Mouse (Mus musculus) erythroid progenitor cell, adult 5-6 weeks (primary cell): Measurements from ENCODE around the gene Tppp3. TPM values are rescaled to one million over a fixed set of nuclear protein-coding genes. Genes with fewer than 3 reads are reported as not detected.
A peak's percentile ranks its signal among the peaks of the same experiment; 100 is the strongest.

Experiments
- ATAC-seq: replicated peaks from 2 replicates; pipeline ENCODE4 v1.8.0; 2016; ENCODE audit warnings: moderate number of reproducible peaks, mild to moderate bottlenecking, moderate TSS enrichment, inconsistent platforms; ENCODE audit not compliant: poor library complexity, low FRiP score, severe bottlenecking
- total RNA-seq, 2 experiments: library from RNA; stranded (forward) in 1 of 2; stranded (reverse) in 1 of 2; fragments of 150-400 nt in 1 of 2; fragments of 186-747, 209-891 nt in 1 of 2; gene quantifications; 2 replicates each; pipeline versions ENCODE4 v1.2.3 to v1.2.4; 2015 to 2017; ENCODE audit warnings: low replicate concordance in 2 of 2

The Tppp3 gene
- total RNA-seq, 2 experiments from 2014 or later: not detected

GRCm38 (mm10) chr8:105469041-105469695 lies 2.2 kb downstream of the Tppp3 start:
- ATAC-seq: peak; percentile 28; the same call in 1 of the 2 replicates

- no peak for ATAC-seq
These were observed 3.2 kb downstream of the Tppp3 start for GRCm38 (mm10) chr8:105468002-105468720.

- ATAC-seq: no peak
These were observed 3.8 kb downstream of the Tppp3 start for GRCm38 (mm10) chr8:105467396-105467985.

- ATAC-seq: no peak
These were observed 4.5 kb downstream of the Tppp3 start for GRCm38 (mm10) chr8:105466700-105467291.

GRCm38 (mm10) chr8:105466246-105466645 lies 5.1 kb downstream of the Tppp3 start:
- ATAC-seq: no peak

GRCm38 (mm10) chr8:105464595-105464994 lies 6.7 kb downstream of the Tppp3 start:
- ATAC-seq: peak; percentile 53; the same call in 1 of the 2 replicates

GRCm38 (mm10) chr8:105461085-105461803 lies 10.1 kb downstream of the Tppp3 start:
- no peak for ATAC-seq

GRCm38 (mm10) chr8:105455218-105455617 lies 16.1 kb downstream of the Tppp3 start:
- ATAC-seq: peak; percentile 63

GRCm38 (mm10) chr8:105454088-105454487 lies 17.2 kb downstream of the Tppp3 start:
- ATAC-seq: no peak

- no peak; the same call in 1 of the 2 replicates for ATAC-seq
These were observed 18.0 kb downstream of the Tppp3 start for GRCm38 (mm10) chr8:105453296-105453695.

GRCm38 (mm10) chr8:105451903-105452603 lies 19.3 kb downstream of the Tppp3 start:
- ATAC-seq: no peak

GRCm38 (mm10) chr8:105450977-105451376 lies 20.3 kb downstream of the Tppp3 start:
- no peak for ATAC-seq

GRCm38 (mm10) chr8:105448596-105448995 lies 22.7 kb downstream of the Tppp3 start:
- ATAC-seq: peak; percentile 87

GRCm38 (mm10) chr8:105448188-105448587 lies 23.1 kb downstream of the Tppp3 start:
- ATAC-seq: peak; percentile 82

- ATAC-seq: no peak
These were observed 25.2 kb downstream of the Tppp3 start for GRCm38 (mm10) chr8:105446127-105446552.

- ATAC-seq: no peak
These were observed 25.8 kb downstream of the Tppp3 start for GRCm38 (mm10) chr8:105445296-105446126.

- ATAC-seq: no peak
These were observed 28.7 kb downstream of the Tppp3 start for GRCm38 (mm10) chr8:105442661-105443060.

GRCm38 (mm10) chr8:105441433-105441832 lies 29.9 kb downstream of the Tppp3 start:
- ATAC-seq: peak; percentile 65; the same call in 1 of the 2 replicates
